Mouse (Mus musculus) testis, adult 2 months (tissue): ENCODE results near the gene Per1. TPM values are rescaled to one million over a fixed set of nuclear protein-coding genes. Genes with fewer than 3 reads are reported as not detected.

Source experiments
- H3K27ac ChIP-seq: fragments of 200-500 bp; 2 replicates; pipeline ENCODE4 v1.5.1; 2012; ENCODE audit warnings: low read depth, low read length; ENCODE audit not compliant: control insufficient read depth, insufficient read depth
- H3K27me3 ChIP-seq: fragments of 200-500 bp; 2 replicates; pipeline ENCODE4 v1.6.1; 2012; ENCODE audit warnings: mild to moderate bottlenecking, low read length, moderate library complexity; ENCODE audit not compliant: control insufficient read depth, insufficient read depth
- H3K36me3 ChIP-seq: fragments of 200-500 bp; 2 replicates; pipeline ENCODE4 v1.6.1; 2012; ENCODE audit warnings: mild to moderate bottlenecking, low read length; ENCODE audit not compliant: control insufficient read depth, insufficient read depth
- H3K4me1 ChIP-seq: fragments of 200-500 bp; 2 replicates; pipeline ENCODE4 v1.6.1; 2012; ENCODE audit warnings: low read length; ENCODE audit not compliant: control insufficient read depth, insufficient read depth
- H3K4me3 ChIP-seq: fragments of 200-500 bp; 2 replicates; pipeline ENCODE4 v1.5.1; 2012; ENCODE audit warnings: low read depth, mild to moderate bottlenecking, low read length, moderate library complexity, mixed read lengths; ENCODE audit not compliant: control insufficient read depth
- CTCF ChIP-seq: fragments of 200-500 bp; IDR thresholded peaks from 2 replicates; pipeline ENCODE4 v1.5.1; 2012; ENCODE audit warnings: low read depth, mild to moderate bottlenecking, inconsistent platforms, low read length, moderate library complexity; ENCODE audit not compliant: control insufficient read depth, insufficient read depth, insufficient replicate concordance
- POLR2A ChIP-seq: fragments of 200-500 bp; IDR thresholded peaks from 2 replicates; pipeline ENCODE4 v1.6.1; 2012; ENCODE audit warnings: low read depth, mild to moderate bottlenecking, inconsistent platforms, low read length, moderate library complexity; ENCODE audit not compliant: control insufficient read depth
- polyA plus RNA-seq: library from polyadenylated mRNA; depleted of rRNA; stranded (reverse); fragments of >200 nt; gene quantifications from 2 replicates; pipeline ENCODE4 v1.2.3, GENCODE M21; 2012

The Per1 gene
- polyA plus RNA-seq, 1 experiment: 103 TPM

DNA sequence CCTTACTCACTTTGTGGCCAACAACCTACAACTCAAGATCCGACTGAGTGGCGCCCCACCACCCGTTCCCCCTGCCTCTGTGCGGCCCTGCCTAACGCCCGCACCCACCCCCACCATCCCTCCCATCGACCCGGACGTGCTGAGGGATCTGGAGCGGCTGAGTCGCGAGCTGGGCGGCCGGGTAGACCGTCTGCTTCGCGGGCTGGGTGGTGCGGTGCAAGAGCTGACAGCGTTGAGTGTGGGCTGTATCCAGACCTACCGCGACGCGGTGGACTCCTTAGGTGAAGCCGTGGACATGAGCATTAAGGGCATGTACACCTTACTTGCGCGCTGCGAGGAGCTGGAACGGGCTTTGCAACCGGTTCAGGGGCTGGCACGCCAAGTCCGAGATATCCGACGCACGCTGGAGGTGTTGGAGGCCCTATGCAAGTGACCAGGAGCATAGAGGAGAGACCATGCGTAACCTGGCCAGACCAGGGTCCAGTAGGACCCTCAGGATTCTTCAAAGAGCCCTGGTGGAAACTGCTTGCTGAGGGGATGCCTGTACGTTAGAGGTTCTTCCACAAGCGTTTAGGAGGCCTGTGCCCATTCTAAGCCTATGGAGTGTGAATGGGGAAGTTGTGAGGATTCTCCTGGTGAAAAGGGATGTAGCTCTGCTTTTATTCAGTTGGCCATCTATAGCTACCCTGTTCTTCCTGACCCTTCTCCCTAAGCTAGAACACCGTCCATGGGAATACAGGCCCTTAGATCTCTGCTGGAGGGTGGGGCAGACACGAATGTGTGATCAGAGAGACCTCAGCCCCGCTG lies 34.4 kb upstream of the Per1 start:
- H3K4me1 ChIP-seq: peaks cover 24% of the 10 kb centered on the region
- no peak for TF ChIP-seq CTCF
- 0 out of 2 replicates have a peak, but pooled peaks have one; percentile 7 for TF ChIP-seq POLR2A
- peak overlapping the region; percentile 99 for H3K4me3 ChIP-seq
- no peaks in the 10 kb centered on the region for H3K27me3 ChIP-seq
- peak overlapping the region; percentile 96 for H3K27ac ChIP-seq
- no peaks in the 10 kb centered on the region for H3K36me3 ChIP-seq

DNA sequence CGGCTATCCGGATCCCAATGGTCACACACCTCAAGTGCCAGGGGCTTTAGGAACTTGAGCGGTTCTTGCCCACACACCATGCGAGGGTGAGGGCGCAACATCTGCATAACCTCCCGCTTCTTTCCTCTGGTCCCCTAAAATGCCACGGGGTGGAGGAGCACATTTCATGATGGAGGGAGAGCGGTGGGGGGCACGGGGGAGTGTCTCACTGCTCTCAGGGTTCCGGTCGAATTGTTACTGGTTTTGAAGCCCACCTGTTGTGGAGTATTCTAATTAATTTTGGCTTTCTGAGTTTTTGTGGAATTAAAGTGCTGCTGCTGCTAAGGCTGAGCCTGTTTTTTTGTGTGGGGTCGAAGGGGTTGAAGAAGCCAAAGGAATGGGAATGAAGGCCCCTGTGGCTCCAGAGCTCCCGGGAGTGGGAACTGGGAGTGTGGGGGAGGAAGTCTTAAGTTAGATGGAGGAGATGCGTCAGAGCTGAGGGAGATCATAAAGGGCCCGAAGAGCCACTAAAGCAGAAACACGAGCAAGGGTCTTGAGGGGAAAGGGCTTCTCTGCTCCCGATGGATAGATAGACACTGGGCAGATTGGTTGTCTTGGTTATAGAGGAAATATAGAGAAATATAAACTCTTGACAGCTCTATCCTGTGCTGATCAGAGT lies 33.6 kb upstream of the Per1 start:
- Histone ChIP-seq H3K4me1 (peaks cover 30% of the 10 kb centered on the region), H3K36me3 (no peaks in the 10 kb centered on the region), H3K4me3 (peak overlapping the region; percentile 99), H3K27ac (peak overlapping the region; percentile 18; the same call in 1 of the 2 replicates), H3K27me3 (no peaks in the 10 kb centered on the region)
- TF ChIP-seq POLR2A: no peak
- TF ChIP-seq CTCF: no peak

DNA sequence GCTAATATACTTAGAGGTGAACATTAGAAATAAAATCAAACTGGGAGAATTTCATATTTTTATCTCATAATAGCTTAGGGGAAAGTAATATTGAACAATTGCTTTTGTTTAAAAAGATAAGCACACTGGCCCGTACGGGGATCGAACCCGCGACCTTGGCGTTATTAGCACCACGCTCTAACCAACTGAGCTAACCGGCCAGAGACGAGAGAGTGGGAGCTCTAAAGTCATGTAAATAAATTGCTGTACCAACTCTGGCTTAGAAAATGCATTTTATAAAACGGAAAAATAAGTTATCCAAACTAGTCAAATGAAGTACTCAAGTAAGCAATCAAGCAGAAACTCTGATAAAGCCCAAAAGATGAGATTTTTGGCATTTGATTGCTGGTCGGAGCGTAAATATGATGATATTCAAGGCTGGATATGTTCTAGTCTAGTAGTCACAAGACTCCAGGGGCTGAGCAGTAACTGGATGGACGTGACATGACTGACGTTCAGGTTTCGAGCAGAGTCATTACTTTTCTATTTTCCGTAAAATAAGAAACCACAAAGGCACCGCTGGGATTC lies 32.7 kb upstream of the Per1 start:
- H3K27ac ChIP-seq: no peak overlapping the region; the same call in 1 of the 2 replicates
- H3K27me3 ChIP-seq: no peaks in the 10 kb centered on the region
- no peak overlapping the region; the same call in 1 of the 2 replicates for H3K4me3 ChIP-seq
- H3K4me1 ChIP-seq: peaks cover 33% of the 10 kb centered on the region
- no peak for TF ChIP-seq CTCF
- TF ChIP-seq POLR2A: no peak
- no peaks in the 10 kb centered on the region for H3K36me3 ChIP-seq

DNA sequence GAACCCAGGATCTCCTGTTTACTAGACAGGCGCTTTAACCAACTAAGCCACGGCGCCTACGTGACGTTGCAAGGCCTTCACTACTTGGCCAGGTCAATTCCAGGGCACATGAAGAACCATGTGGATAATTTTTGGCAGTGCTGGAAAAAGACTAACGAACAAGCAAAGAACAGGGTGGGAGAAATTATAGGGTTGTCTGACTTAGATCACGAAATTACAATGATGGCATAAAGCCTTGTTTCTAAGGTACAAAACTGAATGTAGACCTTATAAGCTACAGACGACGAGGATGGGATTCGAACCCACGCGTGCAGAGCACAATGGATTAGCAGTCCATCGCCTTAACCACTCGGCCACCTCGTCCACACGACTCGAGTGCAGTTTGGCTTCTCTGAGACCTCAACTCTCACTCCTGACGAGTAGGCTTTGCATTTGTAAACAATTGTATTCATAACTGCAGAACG lies 32.2 kb upstream of the Per1 start:
- Histone ChIP-seq H3K36me3 (no peaks in the 10 kb centered on the region), H3K4me1 (peaks cover 33% of the 10 kb centered on the region), H3K27me3 (no peaks in the 10 kb centered on the region), H3K4me3 (peak overlapping the region; percentile 82), H3K27ac (peak overlapping the region; percentile 70)
- TF ChIP-seq POLR2A: no peak; the same call in 1 of the 2 replicates
- no peak for TF ChIP-seq CTCF

DNA sequence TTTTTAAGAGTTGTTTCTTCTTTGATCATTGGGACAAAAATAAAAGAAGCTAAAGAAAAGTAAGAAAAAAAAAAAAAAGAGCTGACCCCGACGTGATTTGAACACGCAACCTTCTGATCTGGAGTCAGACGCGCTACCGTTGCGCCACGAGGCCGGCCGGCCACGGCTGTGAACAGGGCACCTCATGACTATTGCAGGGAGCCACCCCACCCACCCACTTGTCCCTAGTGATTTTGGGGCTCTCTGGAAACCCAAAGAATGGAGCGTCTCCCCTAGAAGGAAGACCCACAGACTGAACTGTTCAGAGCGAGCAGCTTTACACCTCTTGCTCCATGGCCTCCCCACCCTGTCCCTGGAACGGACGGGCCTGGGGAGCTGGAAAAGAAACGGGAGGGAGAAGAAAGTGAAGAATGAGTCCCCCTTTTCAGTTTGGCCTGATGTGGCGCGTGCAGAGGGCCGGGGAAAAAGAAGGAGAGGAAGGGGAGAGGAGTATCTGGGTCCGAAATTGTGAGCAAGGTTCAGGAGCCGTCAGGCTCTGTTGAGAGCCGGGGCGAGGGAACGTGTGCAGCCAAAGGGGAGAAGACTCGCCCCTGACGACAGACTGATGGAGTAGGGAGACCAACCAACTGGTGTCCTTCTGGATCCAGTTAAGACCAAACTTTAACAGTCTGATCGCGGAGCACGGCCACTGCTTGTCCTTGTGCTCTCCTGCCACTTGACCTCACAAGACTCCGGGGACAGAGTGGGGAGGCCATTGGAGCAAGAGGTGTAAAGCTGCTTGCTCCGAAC lies 31.4 kb upstream of the Per1 start:
- Histone ChIP-seq H3K27ac (peak overlapping the region; percentile 74), H3K4me1 (peaks cover 29% of the 10 kb centered on the region), H3K4me3 (peak overlapping the region; percentile 84), H3K27me3 (no peaks in the 10 kb centered on the region), H3K36me3 (no peaks in the 10 kb centered on the region)
- TF ChIP-seq POLR2A (peak; percentile 50), CTCF (no peak)

DNA sequence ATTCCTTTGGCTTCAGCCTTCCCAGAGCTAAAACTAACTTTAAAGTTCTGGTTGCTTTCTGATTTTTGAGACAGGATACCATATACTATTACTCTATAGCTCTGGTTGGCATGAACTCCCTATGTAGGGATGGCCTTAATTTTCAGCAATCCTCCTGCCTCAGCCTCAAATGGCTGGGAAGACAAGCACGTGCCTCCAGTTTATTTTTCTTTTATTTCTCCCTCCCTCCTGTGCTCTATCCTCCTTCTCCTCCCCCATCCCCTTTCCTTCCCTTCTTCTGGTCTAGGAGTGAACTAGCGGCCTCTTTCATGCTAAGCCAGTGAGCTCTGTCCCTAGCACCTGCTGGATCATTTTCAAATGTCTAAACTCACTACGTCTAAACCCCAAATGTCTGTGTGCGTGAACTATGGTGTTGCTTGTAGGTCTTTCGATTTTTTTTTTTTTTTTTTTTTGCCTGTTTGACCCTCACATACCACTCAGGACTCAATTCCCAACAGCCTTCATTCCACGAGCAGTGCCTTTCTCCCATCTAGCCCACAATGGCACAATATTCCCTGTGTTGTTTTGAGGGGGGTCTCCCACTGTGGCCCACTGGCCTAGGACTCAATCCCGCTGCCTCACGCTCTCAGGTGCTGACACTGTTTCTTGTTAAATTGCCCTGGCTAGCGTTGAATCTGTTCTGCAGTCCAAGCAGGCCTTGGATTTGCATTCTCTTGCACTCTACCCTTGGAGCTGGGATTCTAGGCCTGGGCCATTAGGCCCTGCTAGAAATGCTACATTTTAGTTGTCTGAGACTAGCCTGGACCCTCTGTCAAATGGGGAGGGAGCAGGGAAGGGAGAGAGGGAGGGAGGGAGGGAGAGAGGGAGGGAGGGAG lies 30.5 kb upstream of the Per1 start:
- Histone ChIP-seq H3K4me1 (peaks cover 27% of the 10 kb centered on the region), H3K4me3 (no peak overlapping the region; the same call in 1 of the 2 replicates), H3K27me3 (no peaks in the 10 kb centered on the region), H3K36me3 (no peaks in the 10 kb centered on the region), H3K27ac (peak overlapping the region; percentile 74)
- TF ChIP-seq CTCF (no peak), POLR2A (peak; percentile 53; the same call in 1 of the 2 replicates)
